Mouse (Mus musculus) heart, postnatal 0 days (tissue): ENCODE data around the gene Insyn1. TPM values are rescaled to one million over a fixed set of nuclear protein-coding genes. Genes with fewer than 3 reads are reported as not detected.

ENCODE experiments used
- ATAC-seq: fragments of 200-750 bp; cut with Nextera tagmentation; 2 replicates; pipeline ENCODE4 v1.8.0; 2017; ENCODE audit warnings: low read depth, moderate number of reproducible peaks, moderate library complexity; ENCODE audit not compliant: insufficient read depth
- DNase-seq: peaks from one replicate; pipeline ENCODE4 v3.0.0-alpha.2; 2016; ENCODE audit warnings: low spot score
- H3K27ac ChIP-seq: fragments of 300-500 bp; sonication (generic); 2 replicates; pipeline ENCODE4 v1.5.1; 2014; ENCODE audit warnings: low read depth, mild to moderate bottlenecking
- H3K27me3 ChIP-seq: fragments of 300-500 bp; sonication (generic); 2 replicates; pipeline ENCODE4 v1.6.1; 2014; ENCODE audit warnings: low read length, mixed read lengths; ENCODE audit not compliant: control insufficient read depth, insufficient read depth
- H3K36me3 ChIP-seq: fragments of 300-500 bp; sonication (generic); replicated peaks from 2 replicates; pipeline ENCODE4 v1.6.1; 2014; ENCODE audit warnings: low read length, mixed read lengths; ENCODE audit not compliant: control insufficient read depth, insufficient read depth
- H3K4me1 ChIP-seq: fragments of 300-500 bp; sonication (generic); 2 replicates; pipeline ENCODE4 v1.6.1; 2014; ENCODE audit warnings: antibody characterized with exemption; ENCODE audit not compliant: control insufficient read depth, insufficient read depth
- H3K4me2 ChIP-seq: fragments of 300-500 bp; sonication (generic); 2 replicates; pipeline ENCODE4 v1.6.1; 2014; ENCODE audit warnings: low read depth, mild to moderate bottlenecking, low read length, moderate library complexity
- H3K4me3 ChIP-seq: fragments of 300-500 bp; sonication (generic); 2 replicates; pipeline ENCODE4 v1.5.1; 2014; ENCODE audit warnings: low read depth, low read length
- H3K9ac ChIP-seq: fragments of 300-500 bp; sonication (generic); replicated peaks from 2 replicates; pipeline ENCODE4 v1.6.1; 2014; ENCODE audit warnings: low read depth, low read length, mixed read lengths
- H3K9me3 ChIP-seq: fragments of 300-500 bp; sonication (generic); replicated peaks from 2 replicates; pipeline ENCODE4 v1.6.1; 2016; ENCODE audit warnings: low read length; ENCODE audit not compliant: control insufficient read depth
- CTCF ChIP-seq: IDR thresholded peaks from 2 replicates; pipeline ENCODE4 v1.5.1; 2016; ENCODE audit warnings: antibody characterized with exemption, control low read depth, low read depth
- EP300 ChIP-seq: IDR thresholded peaks from 2 replicates; pipeline ENCODE4 v1.6.1; 2016; ENCODE audit warnings: antibody characterized with exemption, low read depth
- WGBS: fragments of 180-500 bp; shearing (Covaris S2); extraction: QIAGEN DNeasy Blood & Tissue Kit; methylation state at CpG from one replicate; pipeline ENCODE4 v1.1.7; 2014; 5-methylcytosine and 5-hydroxymethylcytosine counted together
- polyA plus RNA-seq: library from polyadenylated mRNA; unstranded; fragments of >200 nt; fragmentation: Nextera tagmentation; extraction: Ambion mirVana; gene quantifications from 2 replicates; pipeline ENCODE4 v1.2.1, GENCODE M21; 2015
- total RNA-seq: library from RNA; depleted of rRNA; stranded (reverse); fragments of >200 nt; gene quantifications from 2 replicates; pipeline ENCODE4 v1.2.3, GENCODE M21; 2014; ENCODE audit warnings: low replicate concordance

Insyn1 gene
- total and polyA plus RNA-seq, 2 experiments from 2014 or later: 0.77 to 9.6 TPM

DNA sequence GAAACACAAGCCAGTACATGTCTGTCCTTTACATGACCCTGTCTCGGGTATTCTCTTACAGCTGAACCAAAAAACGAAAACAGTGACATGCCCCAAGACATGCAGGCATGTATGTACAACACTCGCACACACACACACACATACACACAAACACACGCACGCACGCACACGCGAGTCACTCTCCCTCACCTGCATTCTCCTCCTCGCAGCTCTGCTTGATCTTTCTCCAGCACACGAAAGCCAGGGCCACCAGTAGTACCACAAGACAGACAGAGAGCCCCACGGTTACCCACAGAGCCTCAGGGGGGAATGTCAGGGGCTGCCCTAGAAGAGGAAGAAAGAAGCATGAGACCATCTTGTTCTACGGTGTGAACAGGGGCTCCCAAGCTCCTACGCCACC is 42.0 kb downstream of the Insyn1 start:
- WGBS: 92% methylated on average over 13 of the region's 13 CpGs
- no peak for ATAC-seq

DNA sequence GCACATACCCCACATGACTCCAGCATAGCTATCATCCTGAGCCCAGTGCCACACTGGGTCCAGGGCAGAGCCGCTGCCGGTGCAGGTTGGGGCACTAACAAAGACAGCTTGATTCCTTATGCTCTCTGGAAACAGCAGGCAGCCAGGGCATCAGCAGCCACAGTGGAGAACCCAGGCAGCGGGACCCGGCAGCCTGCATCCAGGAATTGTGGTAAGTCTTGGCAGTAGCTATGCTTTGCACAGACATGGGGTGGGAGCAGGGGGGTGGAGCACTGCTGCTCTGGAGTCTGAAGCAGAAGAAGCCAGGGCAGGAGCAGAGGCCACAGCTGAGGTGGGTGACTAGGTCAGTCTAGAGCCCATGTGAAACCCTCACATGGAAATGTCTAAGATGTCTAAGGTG is 43.8 kb downstream of the Insyn1 start:
- DNase-seq: no peak
- no peak overlapping the region for H3K4me3 ChIP-seq
- no peak overlapping the region for H3K27ac ChIP-seq
- no peaks in the 10 kb centered on the region for H3K4me1 ChIP-seq
- H3K27me3 ChIP-seq: no peaks in the 10 kb centered on the region
- 83% methylated on average over 4 of the region's 4 CpGs for WGBS
- ATAC-seq: no peak
- no peaks in the 10 kb centered on the region for H3K9me3 ChIP-seq
- no peak for TF ChIP-seq CTCF
- TF ChIP-seq EP300: no peak
- H3K9ac ChIP-seq: no peak overlapping the region
- H3K36me3 ChIP-seq: peaks cover 29% of the 10 kb centered on the region
- no peak overlapping the region for H3K4me2 ChIP-seq

More for the DNA sequence above, 42.0 kb downstream of the Insyn1 start:
- Histone ChIP-seq H3K4me1 (no peaks in the 10 kb centered on the region), H3K27me3 (no peaks in the 10 kb centered on the region), H3K9ac (no peak overlapping the region), H3K4me2 (no peak overlapping the region), H3K9me3 (no peaks in the 10 kb centered on the region), H3K36me3 (peaks cover 37% of the 10 kb centered on the region), H3K4me3 (no peak overlapping the region), H3K27ac (no peak overlapping the region)
- DNase-seq: no peak
- no peak for TF ChIP-seq EP300

- Histone ChIP-seq H3K9me3 (no peaks in the 10 kb centered on the region), H3K4me1 (no peaks in the 10 kb centered on the region), H3K9ac (no peak overlapping the region), H3K27ac (no peak overlapping the region), H3K4me2 (no peak overlapping the region), H3K27me3 (no peaks in the 10 kb centered on the region), H3K4me3 (no peak overlapping the region), H3K36me3 (peaks cover 30% of the 10 kb centered on the region)
- DNase-seq (no peak), ATAC-seq (no peak)
- TF ChIP-seq CTCF (no peak), EP300 (no peak)
- WGBS: 86% methylated on average over 6 of the region's 6 CpGs
These were observed 44.9 kb downstream of the Insyn1 start for GRCm38 (mm10) chr9:58533322-58533721.

DNA sequence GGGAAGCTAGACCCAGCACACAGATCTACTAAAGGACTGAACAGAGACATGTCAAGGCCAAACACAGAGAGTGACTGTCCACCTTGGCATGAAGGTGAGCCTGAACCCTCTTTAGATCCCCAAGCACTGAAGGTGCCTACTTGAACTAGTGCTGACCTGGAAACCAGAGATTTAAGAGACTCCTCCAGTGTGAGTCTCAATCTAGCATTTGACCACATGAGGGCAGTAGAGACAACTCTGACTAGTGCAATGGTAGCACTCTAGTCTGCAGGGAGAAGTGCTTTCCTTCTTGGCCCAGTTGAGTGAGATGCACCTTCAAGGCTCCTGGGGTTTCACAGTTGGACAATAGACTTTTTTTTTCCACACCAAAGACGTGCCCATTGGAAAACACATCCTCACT is 46.4 kb downstream of the Insyn1 start:
- Histone ChIP-seq H3K27me3 (no peaks in the 10 kb centered on the region), H3K36me3 (peaks cover 27% of the 10 kb centered on the region), H3K27ac (no peak overlapping the region), H3K4me2 (no peak overlapping the region), H3K4me1 (no peaks in the 10 kb centered on the region), H3K4me3 (no peak overlapping the region), H3K9ac (no peak overlapping the region), H3K9me3 (no peaks in the 10 kb centered on the region)
- 35% methylated on average over 1 of the region's 1 CpGs for WGBS
- ATAC-seq: 0 out of 2 replicates have a peak, but pooled peaks have one; percentile 36
- DNase-seq: peak; percentile 55
- TF ChIP-seq EP300: no peak
- TF ChIP-seq CTCF: peak; percentile 81

- H3K36me3 ChIP-seq: peaks cover 27% of the 10 kb centered on the region
- WGBS: 75% methylated on average over 20 of the region's 20 CpGs
- peak; percentile 51; the same call in 1 of the 2 replicates for ATAC-seq
These were observed 47.2 kb downstream of the Insyn1 start for GRCm38 (mm10) chr9:58535447-58536134.

DNA sequence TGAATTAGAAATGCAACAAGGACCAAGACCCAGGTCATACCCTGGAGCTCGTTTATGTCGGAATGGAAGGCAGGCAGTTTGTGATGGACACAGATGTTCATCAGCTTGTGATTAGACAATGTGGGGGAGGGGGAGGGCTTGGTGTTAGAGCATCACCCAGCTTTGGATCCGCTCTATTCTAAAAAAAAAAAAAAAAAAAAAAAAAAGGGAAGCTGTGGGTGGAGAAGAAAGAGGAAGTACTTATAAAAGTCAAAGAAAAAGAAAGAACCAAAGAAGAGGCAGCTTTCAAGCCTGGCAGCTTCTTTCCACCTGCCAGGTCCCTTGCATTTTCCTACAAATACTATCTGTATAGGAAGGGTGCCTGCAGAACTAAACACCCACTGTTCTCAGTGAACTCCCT is 49.4 kb downstream of the Insyn1 start:
- H3K9me3 ChIP-seq: no peaks in the 10 kb centered on the region
- no peaks in the 10 kb centered on the region for H3K27me3 ChIP-seq
- no peak for ATAC-seq
- no peak overlapping the region for H3K27ac ChIP-seq
- no peak overlapping the region for H3K4me3 ChIP-seq
- TF ChIP-seq EP300 (no peak), CTCF (no peak)
- H3K4me1 ChIP-seq: peaks cover 10% of the 10 kb centered on the region; the same call in 1 of the 2 replicates
- peaks cover 27% of the 10 kb centered on the region for H3K36me3 ChIP-seq
- WGBS: 64% methylated on average over 3 of the region's 3 CpGs
- H3K4me2 ChIP-seq: no peak overlapping the region
- H3K9ac ChIP-seq: no peak overlapping the region
- no peak for DNase-seq

More at GRCm38 (mm10) chr9:58535447-58536134, 47.2 kb downstream of the Insyn1 start:
- no peaks in the 10 kb centered on the region for H3K4me1 ChIP-seq
- H3K9ac ChIP-seq: no peak overlapping the region
- no peak overlapping the region for H3K27ac ChIP-seq
- H3K4me2 ChIP-seq: no peak overlapping the region
- no peaks in the 10 kb centered on the region for H3K9me3 ChIP-seq
- TF ChIP-seq CTCF: peak; percentile 68
- no peak for TF ChIP-seq EP300
- DNase-seq: peak; percentile 41
- H3K4me3 ChIP-seq: no peak overlapping the region
- H3K27me3 ChIP-seq: no peaks in the 10 kb centered on the region
